Mouse (Mus musculus): ENCODE measurements around the gene Med10.

DNA sequence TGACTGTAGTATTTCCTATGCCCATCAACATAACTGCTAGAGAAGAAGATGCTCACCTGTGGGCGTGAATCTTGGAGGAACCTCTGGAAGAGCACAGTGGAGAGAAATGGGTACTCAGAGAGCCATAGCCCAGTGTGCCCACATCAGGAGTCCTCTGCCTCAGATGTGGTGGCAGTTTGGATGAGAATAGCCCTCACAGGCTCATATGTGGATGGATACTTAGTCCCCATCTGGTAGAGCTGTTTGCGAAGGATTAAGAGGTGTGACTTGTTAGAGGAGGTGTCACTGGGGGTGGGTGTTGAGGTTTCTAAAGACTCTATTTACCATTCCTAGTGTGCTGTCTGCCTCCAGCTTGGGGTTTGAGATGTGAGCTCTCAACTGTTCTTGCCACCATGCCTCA, 49.3 kb upstream of the Med10 start:
- TF ChIP-seq GABPA (IDR thresholded peaks at IDR 0.05; ENCODE audit: low read depth, low read length) (no peak), USF2 (IDR thresholded peaks at IDR 0.05; ENCODE audit: borderline replicate concordance in 1 of 2, insufficient read depth in 1 of 2, low read depth in 1 of 2, low read length in 2 of 2) (no peak), CTCF (IDR thresholded peaks at IDR 0.05 in 2 of 3, conservative IDR thresholded peaks at IDR 0.05 in 1 of 3; ENCODE audit: control insufficient read depth in 1 of 3, insufficient read depth in 1 of 3, low read depth in 2 of 3, low read length in 3 of 3, poor library complexity in 1 of 3, severe bottlenecking in 1 of 3) (no peak), NRF1 (IDR thresholded peaks at IDR 0.05; ENCODE audit: insufficient read depth, low read depth, low read length, poor library complexity, severe bottlenecking) (no peak), JUND (IDR thresholded peaks at IDR 0.05; ENCODE audit: low read depth, low read length) (no peak), EP300 (IDR thresholded peaks at IDR 0.05; ENCODE audit: low read depth in 1 of 2, low read length in 2 of 2) (no peak), SIN3A (IDR thresholded peaks at IDR 0.05; ENCODE audit: low read length) (no peak), ZC3H11A (IDR thresholded peaks at IDR 0.05; ENCODE audit: low read depth, low read length) (no peak), USF1 (IDR thresholded peaks at IDR 0.05; ENCODE audit: low read depth, low read length) (no peak), ZKSCAN1 (IDR thresholded peaks at IDR 0.05; ENCODE audit: low read depth, low read length) (no peak), POLR2A (IDR thresholded peaks at IDR 0.05; ENCODE audit: control insufficient read depth in 1 of 2, insufficient read depth in 1 of 2, low read depth in 1 of 2, low read length in 2 of 2, poor library complexity in 1 of 2) (no peak)

Measured in MEL (cell line).